Mouse (Mus musculus): ENCODE measurements around the gene Scube2. TPM values are rescaled to one million over a fixed set of nuclear protein-coding genes. Genes with fewer than 3 reads are reported as not detected.

The Scube2 gene
- polyA plus RNA-seq, 1 experiment from 2014 or later = 6.7 TPM

DNA sequence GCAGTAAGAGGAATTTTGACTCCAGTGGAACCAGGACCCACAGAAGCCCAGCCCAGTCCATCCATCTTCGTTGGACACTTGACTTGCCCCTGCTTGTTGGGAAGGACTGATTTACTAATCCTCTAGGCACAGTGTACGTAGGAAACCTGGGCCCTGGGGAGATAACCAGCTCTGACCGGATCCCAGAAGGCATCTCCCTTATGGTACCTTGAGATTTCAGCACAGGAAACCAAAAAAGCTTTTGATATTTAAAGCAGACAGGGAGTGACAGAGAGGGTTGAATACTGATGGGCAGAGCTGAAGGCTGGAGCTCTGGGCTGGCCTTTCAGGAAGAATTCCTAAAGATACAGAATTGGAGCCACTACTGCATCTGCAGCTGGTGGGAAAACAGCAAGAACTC is 10.1 kb upstream of the Scube2 start:
- whole genome bisulfite sequencing = 71% methylated on average over 3 of the region's 3 CpGs
- no peak overlapping the region for H3K27ac ChIP-seq (replicated peaks)

GRCm38 (mm10) chr7:109875033-109875432 is 9.6 kb upstream of the Scube2 start:
- Histone ChIP-seq H3K4me3 (no peak overlapping the region), H3K9me3 (replicated peaks) (no peaks in the 10 kb centered on the region), H3K27me3 (ENCODE audit: low read depth, poor library complexity, severe bottlenecking) (0 out of 2 replicates have a peak, but pooled peaks cover 3% of the 10 kb centered on the region), H3K4me1 (no peaks in the 10 kb centered on the region), H3K36me3 (no peaks in the 10 kb centered on the region), H3K27ac (replicated peaks) (no peak overlapping the region)
- DNase-seq (ENCODE audit: low spot score) = no peak

More for the DNA sequence above, 10.1 kb upstream of the Scube2 start:
- Histone ChIP-seq H3K9me3 (replicated peaks) (no peaks in the 10 kb centered on the region), H3K4me3 (no peak overlapping the region), H3K4me1 (no peaks in the 10 kb centered on the region), H3K27me3 (ENCODE audit: low read depth, poor library complexity, severe bottlenecking) (0 out of 2 replicates have a peak, but pooled peaks cover 3% of the 10 kb centered on the region), H3K36me3 (no peaks in the 10 kb centered on the region)
- no peak for DNase-seq (ENCODE audit: low spot score)

- Histone ChIP-seq H3K4me3 (no peak overlapping the region), H3K27ac (replicated peaks) (no peak overlapping the region), H3K36me3 (no peaks in the 10 kb centered on the region), H3K27me3 (ENCODE audit: low read depth, poor library complexity, severe bottlenecking) (peaks cover 14% of the 10 kb centered on the region), H3K4me1 (peaks cover 5% of the 10 kb centered on the region), H3K9me3 (replicated peaks) (no peaks in the 10 kb centered on the region)
- 64% methylated on average over 5 of the region's 5 CpGs for WGBS
- no peak for DNase-seq (ENCODE audit: low spot score)
Observed at GRCm38 (mm10) chr7:109873170-109873569, 7.7 kb upstream of the Scube2 start.

DNA sequence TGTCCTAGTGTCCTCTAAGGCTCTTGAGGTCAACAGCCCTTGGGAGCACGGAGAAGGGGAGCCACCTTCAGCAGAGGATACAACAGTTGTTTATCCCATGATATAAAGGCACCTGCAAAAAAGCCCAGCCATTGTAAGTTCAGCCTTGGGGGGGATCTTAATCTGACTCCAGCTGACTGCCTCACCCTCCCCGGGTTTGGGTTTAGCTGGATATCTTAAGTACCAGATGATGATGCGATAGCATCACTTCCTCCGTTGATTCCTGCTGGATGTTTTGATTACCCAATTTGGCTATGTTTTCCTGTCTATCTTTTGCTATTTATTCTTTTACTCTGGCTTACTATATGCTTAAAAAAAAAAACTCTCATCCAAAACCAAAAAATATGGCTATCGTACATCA is 5.8 kb upstream of the Scube2 start:
- no peak for DNase-seq (ENCODE audit: low spot score)
- no peak overlapping the region for H3K27ac ChIP-seq (replicated peaks)
- H3K36me3 ChIP-seq = no peaks in the 10 kb centered on the region
- peaks cover 32% of the 10 kb centered on the region for H3K27me3 ChIP-seq (ENCODE audit: low read depth, poor library complexity, severe bottlenecking)
- WGBS = 87% methylated on average over 5 of the region's 5 CpGs
- H3K4me1 ChIP-seq = peaks cover 25% of the 10 kb centered on the region
- H3K9me3 ChIP-seq (replicated peaks) = no peaks in the 10 kb centered on the region
- no peak overlapping the region for H3K4me3 ChIP-seq

DNA sequence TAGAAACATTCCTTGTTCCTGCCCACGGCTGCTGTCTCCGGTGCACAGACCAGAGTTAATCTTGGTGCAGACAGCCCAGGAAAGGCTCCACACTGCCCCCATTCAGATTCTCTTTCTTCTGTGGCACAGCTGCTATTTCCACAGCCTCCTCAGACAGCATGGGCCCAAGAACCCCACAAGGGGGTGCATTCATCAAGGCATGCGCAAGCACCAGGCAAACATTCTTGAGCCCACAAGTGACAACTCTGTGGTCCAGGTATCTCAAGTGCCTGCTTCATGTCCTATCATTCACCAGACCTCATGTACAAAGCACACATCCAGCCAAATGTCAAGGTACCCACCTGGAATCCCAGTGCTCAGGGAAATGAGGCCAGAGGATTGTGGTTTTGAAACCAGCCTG is 3.0 kb upstream of the Scube2 start:
- H3K27me3 ChIP-seq (ENCODE audit: low read depth, poor library complexity, severe bottlenecking) = peaks cover 57% of the 10 kb centered on the region
- no peak overlapping the region for H3K27ac ChIP-seq (replicated peaks)
- peak; percentile 25 for DNase-seq (ENCODE audit: low spot score)
- no peaks in the 10 kb centered on the region for H3K9me3 ChIP-seq (replicated peaks)
- H3K36me3 ChIP-seq = no peaks in the 10 kb centered on the region
- peaks cover 52% of the 10 kb centered on the region for H3K4me1 ChIP-seq
- no peak overlapping the region for H3K4me3 ChIP-seq
- 19% methylated on average over 3 of the region's 3 CpGs for WGBS

GRCm38 (mm10) chr7:109866643-109867042 is 1.2 kb upstream of the Scube2 start:
- H3K36me3 ChIP-seq = no peaks in the 10 kb centered on the region
- H3K27me3 ChIP-seq (ENCODE audit: low read depth, poor library complexity, severe bottlenecking) = peaks cover 75% of the 10 kb centered on the region
- no peak for DNase-seq (ENCODE audit: low spot score)
- no peaks in the 10 kb centered on the region for H3K9me3 ChIP-seq (replicated peaks)
- 0 out of 2 replicates have a peak overlapping the region, but pooled peaks have one; percentile 57 for H3K27ac ChIP-seq (replicated peaks)
- WGBS = 34% methylated on average over 3 of the region's 3 CpGs
- H3K4me1 ChIP-seq = peaks cover 61% of the 10 kb centered on the region
- no peak overlapping the region for H3K4me3 ChIP-seq

- WGBS = 27% methylated on average over 4 of the region's 4 CpGs
- Histone ChIP-seq H3K9me3 (replicated peaks) (no peaks in the 10 kb centered on the region), H3K27me3 (ENCODE audit: low read depth, poor library complexity, severe bottlenecking) (peaks cover 70% of the 10 kb centered on the region), H3K4me3 (no peak overlapping the region), H3K27ac (replicated peaks) (peak overlapping the region; percentile 18; the same call in 1 of the 2 replicates), H3K36me3 (no peaks in the 10 kb centered on the region), H3K4me1 (peaks cover 60% of the 10 kb centered on the region)
- DNase-seq (ENCODE audit: low spot score) = no peak
Observed at GRCm38 (mm10) chr7:109863561-109863960, 1.9 kb downstream of the Scube2 start.

DNA sequence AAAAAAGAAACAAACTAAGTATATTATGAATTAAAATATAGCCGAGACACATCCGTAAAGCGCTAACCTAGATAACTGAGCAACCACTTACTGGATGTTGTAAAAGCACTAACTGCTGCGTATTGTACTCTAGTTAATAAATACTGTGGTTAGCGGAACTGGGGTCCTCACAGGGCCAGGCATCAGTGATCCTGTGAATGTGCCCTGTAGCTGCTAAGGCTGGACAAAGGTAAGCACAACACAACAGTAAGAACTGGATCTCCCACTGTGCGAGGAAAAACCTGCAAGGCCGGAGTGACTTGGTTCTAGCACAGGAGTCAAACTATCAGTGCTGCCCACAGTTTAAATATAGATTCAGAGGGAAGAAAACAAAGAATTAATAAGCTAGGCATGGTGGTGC is 5.3 kb downstream of the Scube2 start:
- H3K4me1 ChIP-seq = peaks cover 26% of the 10 kb centered on the region
- no peaks in the 10 kb centered on the region for H3K9me3 ChIP-seq (replicated peaks)
- no peak overlapping the region for H3K4me3 ChIP-seq
- H3K27me3 ChIP-seq (ENCODE audit: low read depth, poor library complexity, severe bottlenecking) = peaks cover 52% of the 10 kb centered on the region
- H3K27ac ChIP-seq (replicated peaks) = no peak overlapping the region
- no peak for DNase-seq (ENCODE audit: low spot score)
- H3K36me3 ChIP-seq = peaks cover 5% of the 10 kb centered on the region; the same call in 1 of the 2 replicates
- WGBS = 91% methylated on average over 7 of the region's 7 CpGs

DNA sequence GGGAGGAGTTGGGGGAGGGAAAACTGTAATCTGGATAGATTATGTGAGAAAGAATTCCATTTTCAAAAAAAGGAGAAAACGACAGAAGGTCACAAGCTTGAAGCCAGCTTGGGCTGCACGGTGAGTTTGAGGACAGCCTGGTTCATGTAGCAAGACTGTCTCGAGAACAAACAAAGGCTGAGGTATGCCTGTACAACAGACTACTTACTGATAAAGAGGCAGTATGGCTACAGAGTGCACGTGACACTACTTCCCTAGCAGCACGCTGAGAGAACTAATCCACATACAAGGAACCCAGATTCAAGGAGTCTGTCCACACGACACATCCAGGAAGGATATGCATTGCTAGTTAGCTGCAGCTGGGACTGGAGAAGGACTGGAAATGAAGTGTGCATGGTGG is 6.1 kb downstream of the Scube2 start:
- 76% methylated on average over 6 of the region's 6 CpGs for WGBS

DNA sequence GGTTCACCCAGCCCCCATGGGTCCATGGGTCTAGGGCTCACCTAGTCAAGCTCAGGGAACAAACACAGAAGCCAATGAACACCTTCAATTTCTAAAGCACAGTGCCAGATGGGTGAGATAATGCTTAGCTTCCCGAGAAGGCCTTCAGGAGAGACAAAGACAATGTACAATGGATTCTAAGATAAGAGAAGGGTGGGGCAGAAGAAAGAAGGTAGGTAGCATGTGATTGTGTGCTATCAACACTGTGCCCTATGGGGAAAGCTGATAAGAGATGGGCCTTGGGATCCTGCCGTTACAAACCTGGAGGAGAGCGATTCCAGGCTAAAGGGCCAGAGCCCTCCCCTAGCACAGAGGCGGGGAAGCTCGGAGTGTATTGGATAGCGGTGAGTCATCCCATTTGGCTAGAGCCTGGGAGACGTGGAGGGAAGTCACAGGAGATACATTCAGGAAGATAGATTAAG is 12.7 kb downstream of the Scube2 start:
- Histone ChIP-seq H3K36me3 (peaks cover 5% of the 10 kb centered on the region; the same call in 1 of the 2 replicates), H3K9me3 (replicated peaks) (no peaks in the 10 kb centered on the region), H3K27me3 (ENCODE audit: low read depth, poor library complexity, severe bottlenecking) (peaks cover 61% of the 10 kb centered on the region), H3K4me3 (no peak overlapping the region), H3K27ac (replicated peaks) (no peak overlapping the region), H3K4me1 (peaks cover 47% of the 10 kb centered on the region)
- WGBS = 72% methylated on average over 7 of the region's 7 CpGs
- no peak for DNase-seq (ENCODE audit: low spot score)

More for the DNA sequence above, 6.1 kb downstream of the Scube2 start:
- Histone ChIP-seq H3K4me3 (no peak overlapping the region), H3K9me3 (replicated peaks) (no peaks in the 10 kb centered on the region), H3K36me3 (peaks cover 5% of the 10 kb centered on the region; the same call in 1 of the 2 replicates), H3K4me1 (peaks cover 18% of the 10 kb centered on the region), H3K27ac (replicated peaks) (no peak overlapping the region), H3K27me3 (ENCODE audit: low read depth, poor library complexity, severe bottlenecking) (peaks cover 50% of the 10 kb centered on the region)
- DNase-seq (ENCODE audit: low spot score) = no peak

DNA sequence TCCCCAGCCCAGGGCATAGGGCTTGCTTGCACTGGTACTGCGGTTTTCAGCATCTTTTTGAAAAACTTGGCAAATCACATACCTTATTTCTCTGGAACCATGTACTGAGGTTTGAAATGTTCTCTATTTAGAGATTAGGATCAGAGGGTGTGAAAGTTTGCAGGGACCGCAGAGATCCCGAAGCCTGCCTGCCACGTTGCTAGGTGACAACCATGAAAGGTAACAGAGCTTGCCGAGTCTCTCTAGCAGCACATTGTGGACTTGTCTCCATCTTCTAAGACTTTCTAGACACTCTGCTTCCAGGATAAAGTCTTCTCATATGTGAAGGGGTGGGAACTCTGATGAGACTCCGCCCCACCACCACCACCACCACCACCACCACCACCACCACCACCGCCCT is 13.5 kb downstream of the Scube2 start:
- H3K27ac ChIP-seq (replicated peaks) = 0 out of 2 replicates have a peak overlapping the region, but pooled peaks have one; percentile 30
- H3K36me3 ChIP-seq = peaks cover 7% of the 10 kb centered on the region; the same call in 1 of the 2 replicates
- peaks cover 68% of the 10 kb centered on the region for H3K27me3 ChIP-seq (ENCODE audit: low read depth, poor library complexity, severe bottlenecking)
- no peak for DNase-seq (ENCODE audit: low spot score)
- H3K9me3 ChIP-seq (replicated peaks) = no peaks in the 10 kb centered on the region
- WGBS = 74% methylated on average over 7 of the region's 7 CpGs
- H3K4me1 ChIP-seq = peaks cover 47% of the 10 kb centered on the region
- H3K4me3 ChIP-seq = no peak overlapping the region

DNA sequence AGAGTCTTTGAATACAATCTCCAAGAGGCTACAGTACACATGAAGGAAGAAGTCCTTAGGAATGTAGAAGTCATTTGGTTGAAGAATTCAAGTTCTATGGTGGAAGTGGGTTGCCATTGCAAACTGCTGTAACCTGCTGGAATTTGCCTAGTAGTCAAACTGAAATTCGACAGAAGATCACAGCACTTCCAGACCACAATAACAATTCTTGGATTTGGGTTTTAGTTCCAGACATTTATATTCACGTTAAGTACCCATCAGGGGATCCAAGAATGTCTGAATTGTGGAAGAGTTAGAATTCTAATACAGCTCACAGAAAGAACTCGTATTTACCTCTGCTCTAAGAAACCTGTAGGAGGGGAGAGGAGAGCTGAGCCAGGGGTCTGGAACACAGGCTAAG is 14.9 kb downstream of the Scube2 start:
- Histone ChIP-seq H3K27ac (replicated peaks) (peak overlapping the region; percentile 74), H3K4me1 (peaks cover 47% of the 10 kb centered on the region), H3K9me3 (replicated peaks) (no peaks in the 10 kb centered on the region), H3K36me3 (peaks cover 8% of the 10 kb centered on the region), H3K4me3 (no peak overlapping the region; the same call in 1 of the 2 replicates), H3K27me3 (ENCODE audit: low read depth, poor library complexity, severe bottlenecking) (peaks cover 63% of the 10 kb centered on the region)
- DNase-seq (ENCODE audit: low spot score) = no peak
- WGBS = 49% methylated on average over 3 of the region's 3 CpGs

DNA sequence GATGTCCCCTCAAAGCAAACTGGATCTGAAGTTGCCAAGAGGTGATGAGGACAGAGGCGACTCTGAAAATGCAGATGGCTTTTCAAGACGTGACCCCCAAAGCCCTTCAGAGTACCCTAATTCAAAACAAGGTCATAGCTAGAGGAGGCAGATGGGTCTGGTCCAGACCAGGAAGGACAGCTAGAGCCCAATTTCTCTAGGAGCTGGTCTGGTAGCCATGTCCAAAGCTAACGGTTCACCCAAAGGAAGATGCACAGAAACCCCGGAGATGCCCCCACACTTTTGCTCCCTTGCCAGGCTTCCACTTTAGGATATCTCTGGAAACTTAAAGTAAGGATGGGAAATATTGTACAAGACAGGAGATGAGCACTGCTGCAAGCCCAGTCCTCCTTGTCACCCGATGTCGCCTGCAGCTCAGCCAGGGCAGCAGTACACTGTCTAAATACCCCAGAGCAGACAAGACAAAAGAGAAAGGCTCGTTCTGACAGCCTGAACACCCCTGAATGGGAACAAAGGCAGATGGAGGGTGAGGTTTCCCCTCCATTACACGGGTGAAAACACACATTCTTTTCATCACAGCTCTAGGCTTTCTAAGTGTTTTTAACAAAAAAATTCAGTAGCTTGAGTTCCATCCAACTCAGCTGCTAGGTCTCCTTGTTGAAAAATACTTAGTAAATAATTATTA is 15.6 kb downstream of the Scube2 start:
- peak; percentile 49 for DNase-seq (ENCODE audit: low spot score)
- Histone ChIP-seq H3K4me3 (peak overlapping the region; percentile 22; the same call in 1 of the 2 replicates), H3K27ac (replicated peaks) (peak overlapping the region; percentile 74), H3K36me3 (peaks cover 8% of the 10 kb centered on the region), H3K27me3 (ENCODE audit: low read depth, poor library complexity, severe bottlenecking) (peaks cover 62% of the 10 kb centered on the region), H3K9me3 (replicated peaks) (no peaks in the 10 kb centered on the region), H3K4me1 (peaks cover 47% of the 10 kb centered on the region)
- 32% methylated on average over 8 of the region's 8 CpGs for WGBS

Data from midbrain, embryonic 10.5 days (tissue).